10 mouse cellular contexts compared by ENCODE assay signal in the genomic region with DNA sequence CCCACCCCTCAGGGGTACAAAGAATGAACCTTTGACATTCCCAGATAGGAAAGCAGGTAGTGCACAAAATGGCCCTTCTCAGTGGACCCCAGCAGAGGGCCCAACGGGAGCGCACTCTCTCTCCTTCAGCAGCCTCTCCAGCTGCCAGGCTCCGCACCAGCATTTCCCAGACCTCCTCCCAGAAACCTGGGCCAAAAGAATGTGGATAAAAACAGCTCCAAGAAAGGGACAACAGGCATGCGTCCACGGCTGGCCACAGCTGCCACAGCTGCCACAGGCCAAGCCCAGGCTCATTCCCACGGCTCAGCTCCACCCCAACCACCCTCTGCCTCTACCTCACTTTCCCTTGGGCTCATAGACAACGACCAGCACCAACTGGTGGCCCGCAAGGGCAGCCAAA. TPM values are rescaled to one million over a fixed set of nuclear protein-coding genes. Genes with fewer than 3 reads are reported as not detected.
DNase-seq lines count a peak whose midpoint lies in the region; ATAC-seq and TF ChIP-seq lines count a peak whose summit lies in the region.
"Had no signal": no experiment of that assay in that cellular context is flagged by ENCODE, and none has a peak within 500 bp of the region (broad histone marks: within the 10 kb centered on the region; RNA-seq: fewer than 3 reads in every experiment).

No protein-coding gene starts in this region.

- H3K36me3 ChIP-seq in limb, embryonic 12.5 days: peaks cover 20% of the 10 kb centered on the region
- no peaks in the 10 kb centered on the region for H3K36me3 ChIP-seq in forebrain, embryonic 15.5 days
- H3K36me3 ChIP-seq in midbrain, postnatal 0 days (ENCODE audit: insufficient read depth, low read length): 0 out of 2 replicates have a peak, but pooled peaks cover 3% of the 10 kb centered on the region

- 58% methylated on average over 8 of the region's 8 CpGs for WGBS in limb, embryonic 12.5 days
- 64% methylated on average over 8 of the region's 8 CpGs for WGBS in forebrain, embryonic 15.5 days
- 55% methylated on average over 8 of the region's 8 CpGs for WGBS in midbrain, postnatal 0 days

- peaks cover 20% of the 10 kb centered on the region for H3K4me1 ChIP-seq in limb, embryonic 12.5 days (replicated peaks)
- H3K4me1 ChIP-seq in forebrain, embryonic 15.5 days: no peaks in the 10 kb centered on the region
- no peaks in the 10 kb centered on the region for H3K4me1 ChIP-seq in midbrain, postnatal 0 days (ENCODE audit: insufficient read depth, low read length)

- no peaks in the 10 kb centered on the region for H3K27me3 ChIP-seq in limb, embryonic 12.5 days
- no peaks in the 10 kb centered on the region for H3K27me3 ChIP-seq in forebrain, embryonic 15.5 days
- H3K27me3 ChIP-seq in midbrain, postnatal 0 days (ENCODE audit: insufficient read depth, low read length): no peaks in the 10 kb centered on the region
- H3K27me3 ChIP-seq: Patski had no signal

- peak; percentile 42 for DNase-seq in adrenal gland, postnatal 14 days
- DNase-seq in adrenal gland, adult 18-20 months (ENCODE audit: low spot score in 2 of 2): no peak
- no peak for DNase-seq in layer of hippocampus, adult 2 months (ENCODE audit: low spot score in 2 of 2)
- no peak for DNase-seq in layer of hippocampus, adult 9-10 months (ENCODE audit: low spot score)
- DNase-seq in thymus, postnatal 36 days: no peak
- DNase-seq in midbrain, postnatal 0 days (ENCODE audit: low spot score): no peak

- no peak overlapping the region for H3K4me3 ChIP-seq in layer of hippocampus, adult 2 months
- H3K4me3 ChIP-seq in limb, embryonic 12.5 days (replicated peaks): no peak overlapping the region
- H3K4me3 ChIP-seq in forebrain, embryonic 15.5 days: no peak overlapping the region
- H3K4me3 ChIP-seq in midbrain, postnatal 0 days (ENCODE audit: low read depth, low read length): no peak overlapping the region

- H3K9me3 ChIP-seq in limb, embryonic 12.5 days: peaks cover 6% of the 10 kb centered on the region; the same call in 1 of the 2 replicates
- H3K9me3 ChIP-seq in forebrain, embryonic 15.5 days: no peaks in the 10 kb centered on the region
- H3K9me3 ChIP-seq in midbrain, postnatal 0 days (ENCODE audit: low read length): no peaks in the 10 kb centered on the region

- ATAC-seq in limb, embryonic 12.5 days (ENCODE audit: insufficient number of reproducible peaks, insufficient read depth, low FRiP score, low TSS enrichment, low read depth): no peak
- no peak for ATAC-seq in forebrain, embryonic 15.5 days (replicated peaks)
- ATAC-seq in midbrain, postnatal 0 days (ENCODE audit: low FRiP score): no peak
- ATAC-seq: Patski had no signal

- H3K27ac ChIP-seq in layer of hippocampus, adult 2 months: no peak overlapping the region
- H3K27ac ChIP-seq in limb, embryonic 12.5 days: 0 out of 2 replicates have a peak overlapping the region, but pooled peaks have one; percentile 5
- H3K27ac ChIP-seq in forebrain, embryonic 15.5 days (replicated peaks): no peak overlapping the region
- H3K27ac ChIP-seq in midbrain, postnatal 0 days (ENCODE audit: low read depth, low read length): no peak overlapping the region

- no peak overlapping the region for H3K4me2 ChIP-seq in limb, embryonic 12.5 days
- no peak overlapping the region for H3K4me2 ChIP-seq in forebrain, embryonic 15.5 days (replicated peaks)
- no peak overlapping the region for H3K4me2 ChIP-seq in midbrain, postnatal 0 days (ENCODE audit: low read depth, low read length, poor library complexity, severe bottlenecking)

- TF ChIP-seq CTCF in layer of hippocampus, adult 2 months (conservative IDR thresholded peaks at IDR 0.05): peak; percentile 30; the same call in 1 of the 2 replicates
- no peak for TF ChIP-seq CTCF in midbrain, postnatal 0 days (IDR thresholded peaks at IDR 0.05)

- H3K9ac ChIP-seq in limb, embryonic 12.5 days (replicated peaks): no peak overlapping the region
- H3K9ac ChIP-seq in forebrain, embryonic 15.5 days (replicated peaks): no peak overlapping the region
- H3K9ac ChIP-seq in midbrain, postnatal 0 days (replicated peaks; ENCODE audit: low read length, poor library complexity, severe bottlenecking): no peak overlapping the region

RNA-seq across cellular contexts. Expression of gene Pald1, which starts 25.7 kb away (rescaled TPM):
- 41.8 and 44.5 TPM in 2 replicates for total RNA-seq in adrenal gland, postnatal 14 days (2021)
- 10 to 100 TPM; 17.3 to 31.1 TPM for total RNA-seq in adrenal gland, adult 18-20 months (2021)
- total RNA-seq in layer of hippocampus, adult 2 months (2021): 10 to 100 TPM; 15.2 to 16.3 TPM
- 25.3 and 25.8 TPM in 2 replicates for polyA plus RNA-seq in limb, embryonic 12.5 days (2016; fragmentation: Nextera tagmentation; extraction: Ambion mirVana)
- 16.5 and 17.0 TPM in 2 replicates for polyA plus RNA-seq in forebrain, embryonic 15.5 days (2015; fragmentation: Nextera tagmentation; extraction: Ambion mirVana)
- 25.2 and 27.1 TPM in 2 replicates for total RNA-seq in midbrain, postnatal 0 days (2014; rRNA removed)
- polyA plus RNA-seq in midbrain, postnatal 0 days (2015; fragmentation: Nextera tagmentation; extraction: Ambion mirVana): 16.0 and 16.8 TPM in 2 replicates
- total RNA-seq: megakaryocyte-erythroid progenitor cell, adult 5-6 weeks had no signal
